Mouse (Mus musculus) liver, embryonic 15.5 days (tissue): ENCODE measurements around the gene Sptlc2. TPM values are rescaled to one million over a fixed set of nuclear protein-coding genes. Genes with fewer than 3 reads are reported as not detected.

Experiments
- ATAC-seq: fragments of 200-750 bp; cut with Nextera tagmentation; 2 replicates; pipeline ENCODE4 v1.8.0; 2017; ENCODE audit warnings: moderate number of reproducible peaks, mild to moderate bottlenecking, moderate library complexity; ENCODE audit not compliant: insufficient read depth
- H3K27ac ChIP-seq: fragments of 300-500 bp; sonication (generic); replicated peaks from 2 replicates; pipeline ENCODE4 v1.5.1; 2015; ENCODE audit warnings: mild to moderate bottlenecking, inconsistent platforms
- H3K27me3 ChIP-seq: fragments of 300-500 bp; sonication (generic); 2 replicates; pipeline ENCODE4 v1.6.1; 2015; ENCODE audit warnings: mild to moderate bottlenecking, inconsistent platforms
- H3K36me3 ChIP-seq: fragments of 300-500 bp; sonication (generic); replicated peaks from 2 replicates; pipeline ENCODE4 v1.6.1; 2015; ENCODE audit warnings: moderate library complexity, mild to moderate bottlenecking, inconsistent platforms
- H3K4me1 ChIP-seq: fragments of 300-500 bp; sonication (generic); replicated peaks from 2 replicates; pipeline ENCODE4 v1.6.1; 2015; ENCODE audit warnings: inconsistent platforms
- H3K4me2 ChIP-seq: fragments of 300-500 bp; sonication (generic); 2 replicates; pipeline ENCODE4 v1.6.1; 2015; ENCODE audit warnings: moderate library complexity, mild to moderate bottlenecking, inconsistent platforms
- H3K4me3 ChIP-seq: fragments of 300-500 bp; sonication (generic); replicated peaks from 2 replicates; pipeline ENCODE4 v1.5.1; 2015; ENCODE audit warnings: mild to moderate bottlenecking, inconsistent platforms
- H3K9ac ChIP-seq: fragments of 300-500 bp; sonication (generic); 2 replicates; pipeline ENCODE4 v1.6.1; 2015; ENCODE audit warnings: moderate library complexity, mild to moderate bottlenecking, inconsistent platforms
- H3K9me3 ChIP-seq: fragments of 300-500 bp; sonication (generic); replicated peaks from 2 replicates; pipeline ENCODE4 v1.6.1; 2016; ENCODE audit warnings: inconsistent platforms
- WGBS: fragments of 180-500 bp; shearing (Covaris S2); methylation state at CpG from one replicate; pipeline ENCODE4 v1.1.7; 2015; ENCODE audit warnings: mixed read lengths; ENCODE audit not compliant: insufficient replicate concordance; 5-methylcytosine and 5-hydroxymethylcytosine counted together
- polyA plus RNA-seq: library from polyadenylated mRNA; unstranded; fragments of >200 nt; fragmentation: Nextera tagmentation; extraction: Ambion mirVana; gene quantifications from 2 replicates; pipeline ENCODE4 v1.2.1, GENCODE M21; 2015

Sptlc2 gene
- polyA plus RNA-seq: 25.9 and 28.6 TPM in 2 replicates

GRCm38 (mm10) chr12:87388122-87388774 lies at the start of gene Sptlc2:
Gene Sptlc2, minus strand, starts transcription at chr12:87388355.
- peak within 1 kb of the TSS; percentile 86 for H3K4me3 ChIP-seq
- ATAC-seq: peak; percentile 97
- no peaks in the 10 kb centered on the region for H3K36me3 ChIP-seq
- H3K27ac ChIP-seq: peak within 1 kb of the TSS; percentile 74
- H3K4me2 ChIP-seq: peak within 1 kb of the TSS; percentile 98
- H3K9ac ChIP-seq: peak within 1 kb of the TSS; percentile 89
- under 1% methylated on average over 45 of the region's 45 CpGs for WGBS
- H3K9me3 ChIP-seq: no peaks in the 10 kb centered on the region
- peaks cover 1% of the 10 kb centered on the region; the same call in 1 of the 2 replicates for H3K27me3 ChIP-seq
- peaks cover 35% of the 10 kb centered on the region for H3K4me1 ChIP-seq

DNA sequence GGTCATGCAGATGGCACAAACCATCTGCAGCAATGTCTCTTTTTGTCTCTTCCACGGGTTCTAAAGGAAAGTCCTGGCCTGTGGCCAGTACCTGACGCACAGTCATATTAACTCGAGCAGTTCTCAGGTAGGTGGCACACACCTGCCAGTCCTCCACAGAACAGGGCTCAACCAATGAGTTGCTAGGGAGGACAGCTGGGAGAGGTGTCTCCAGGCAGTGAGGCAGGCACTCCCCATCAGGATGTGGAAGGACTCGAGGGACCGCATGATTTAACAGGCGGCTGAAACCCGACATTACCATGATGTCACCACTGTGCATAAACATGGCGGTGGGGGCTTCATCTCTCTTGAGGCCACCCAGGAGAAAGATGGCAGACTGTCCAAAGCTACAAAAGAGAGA lies 40.7 kb upstream of the Sptlc2 start:
- Histone ChIP-seq H3K4me2 (no peak overlapping the region), H3K36me3 (peaks cover 87% of the 10 kb centered on the region), H3K27me3 (no peaks in the 10 kb centered on the region), H3K9ac (no peak overlapping the region), H3K9me3 (no peaks in the 10 kb centered on the region), H3K27ac (no peak overlapping the region), H3K4me1 (no peaks in the 10 kb centered on the region), H3K4me3 (no peak overlapping the region)
- 76% methylated on average over 8 of the region's 8 CpGs for whole genome bisulfite sequencing
- ATAC-seq: no peak

- no peaks in the 10 kb centered on the region for H3K9me3 ChIP-seq
- no peak overlapping the region for H3K4me2 ChIP-seq
- no peak overlapping the region for H3K9ac ChIP-seq
- no peaks in the 10 kb centered on the region for H3K4me1 ChIP-seq
- no peaks in the 10 kb centered on the region for H3K27me3 ChIP-seq
- no peak overlapping the region for H3K27ac ChIP-seq
- H3K36me3 ChIP-seq: peaks cover 85% of the 10 kb centered on the region
- no peak for ATAC-seq
- H3K4me3 ChIP-seq: no peak overlapping the region
- WGBS: 96% methylated on average over 2 of the region's 2 CpGs
Measured at GRCm38 (mm10) chr12:87428295-87428694, 40.1 kb upstream of the Sptlc2 start.

DNA sequence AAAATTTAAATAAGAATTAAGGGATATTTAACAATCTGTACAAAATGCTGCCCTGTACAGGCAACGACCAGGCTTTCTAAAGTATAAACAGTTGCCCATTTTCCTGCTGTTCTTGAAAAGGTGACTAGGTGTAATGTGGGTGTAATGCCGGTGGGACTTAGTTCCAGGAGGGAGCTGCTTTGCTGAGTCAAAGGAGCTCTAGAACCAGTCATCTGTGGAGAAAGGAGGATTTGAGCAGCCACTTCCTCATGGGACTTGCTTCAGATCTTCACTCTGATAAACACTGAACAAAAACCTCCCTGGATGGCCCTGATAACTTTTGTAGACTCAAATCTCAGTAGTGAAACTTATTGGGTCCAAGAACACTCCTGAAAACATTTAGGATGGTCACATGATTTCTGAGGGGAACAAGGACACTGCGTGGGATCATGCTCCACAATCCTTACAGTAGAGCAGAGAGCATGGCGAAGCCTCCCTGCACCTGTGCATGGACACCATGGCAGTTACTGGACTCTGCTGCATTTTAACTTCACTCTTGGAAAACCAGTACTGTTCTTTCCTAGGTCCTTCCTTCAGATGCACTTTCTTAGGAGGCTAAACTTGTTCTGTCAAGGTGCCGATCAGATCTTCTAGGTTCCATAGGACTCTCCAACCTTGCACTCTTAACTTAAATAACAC lies 38.3 kb upstream of the Sptlc2 start:
- no peak for ATAC-seq
- Histone ChIP-seq H3K4me3 (no peak overlapping the region), H3K27me3 (no peaks in the 10 kb centered on the region), H3K36me3 (peaks cover 69% of the 10 kb centered on the region), H3K4me2 (no peak overlapping the region), H3K9me3 (no peaks in the 10 kb centered on the region), H3K4me1 (0 out of 2 replicates have a peak, but pooled peaks cover 5% of the 10 kb centered on the region), H3K9ac (no peak overlapping the region), H3K27ac (no peak overlapping the region)
- WGBS: 82% methylated on average over 5 of the region's 5 CpGs

GRCm38 (mm10) chr12:87424516-87424915 lies 36.4 kb upstream of the Sptlc2 start:
- H3K9ac ChIP-seq: no peak overlapping the region
- ATAC-seq: no peak

GRCm38 (mm10) chr12:87423700-87424099 lies 35.5 kb upstream of the Sptlc2 start:
- no peak for ATAC-seq
- Histone ChIP-seq H3K4me1 (peaks cover 21% of the 10 kb centered on the region), H3K4me3 (no peak overlapping the region), H3K4me2 (no peak overlapping the region), H3K36me3 (peaks cover 42% of the 10 kb centered on the region), H3K9me3 (no peaks in the 10 kb centered on the region), H3K9ac (no peak overlapping the region), H3K27me3 (no peaks in the 10 kb centered on the region), H3K27ac (no peak overlapping the region)
- 38% methylated on average over 1 of the region's 1 CpGs for WGBS

More at GRCm38 (mm10) chr12:87424516-87424915, 36.4 kb upstream of the Sptlc2 start:
- Histone ChIP-seq H3K4me3 (no peak overlapping the region), H3K4me2 (no peak overlapping the region), H3K27me3 (no peaks in the 10 kb centered on the region), H3K9me3 (no peaks in the 10 kb centered on the region), H3K36me3 (peaks cover 50% of the 10 kb centered on the region), H3K27ac (no peak overlapping the region), H3K4me1 (peaks cover 15% of the 10 kb centered on the region)
- WGBS: 29% methylated on average over 3 of the region's 3 CpGs

DNA sequence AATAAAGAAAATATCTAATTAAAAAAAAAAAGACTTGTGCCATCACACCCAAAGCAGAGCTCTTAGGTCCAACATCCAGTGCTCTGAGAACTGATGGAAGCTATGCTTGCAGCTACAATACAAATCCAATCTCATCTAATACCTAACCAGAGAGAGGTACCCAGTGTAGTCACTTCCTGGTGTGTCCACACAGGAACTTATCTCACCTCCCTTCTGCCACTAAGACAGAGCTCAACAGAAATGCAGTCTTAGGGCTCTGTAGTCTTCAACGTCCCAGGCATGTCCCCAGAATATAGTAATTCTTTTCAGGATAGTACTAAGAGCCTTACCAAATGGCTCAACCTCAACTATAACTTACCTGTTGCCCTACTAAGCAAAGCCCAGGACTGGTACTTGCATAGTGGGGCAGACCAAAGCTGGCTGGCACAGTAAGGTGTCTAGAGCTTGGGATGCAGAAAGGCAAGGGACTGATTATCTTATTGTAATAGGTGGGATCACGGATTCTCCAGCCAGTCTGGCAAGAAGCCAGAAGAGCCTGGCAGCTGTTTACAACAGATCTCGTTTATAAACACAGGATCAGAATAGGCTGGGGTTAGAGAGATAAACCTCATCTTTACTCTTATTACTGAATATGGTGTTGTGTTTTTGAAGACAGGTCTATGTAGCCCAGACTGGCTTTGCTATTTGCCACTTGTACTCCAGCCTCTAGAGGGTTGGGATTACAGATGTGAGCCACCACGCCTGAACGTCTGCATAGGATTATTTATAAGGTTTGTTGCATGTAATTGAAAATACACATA lies 33.8 kb upstream of the Sptlc2 start:
- no peak overlapping the region for H3K4me2 ChIP-seq
- no peaks in the 10 kb centered on the region for H3K27me3 ChIP-seq
- H3K36me3 ChIP-seq: peaks cover 25% of the 10 kb centered on the region
- no peak overlapping the region for H3K9ac ChIP-seq
- no peak overlapping the region for H3K27ac ChIP-seq
- peaks cover 21% of the 10 kb centered on the region for H3K4me1 ChIP-seq
- no peak overlapping the region for H3K4me3 ChIP-seq
- H3K9me3 ChIP-seq: no peaks in the 10 kb centered on the region
- WGBS: 48% methylated on average over 5 of the region's 5 CpGs
- 0 out of 2 replicates have a peak, but pooled peaks have one; percentile 33 for ATAC-seq

DNA sequence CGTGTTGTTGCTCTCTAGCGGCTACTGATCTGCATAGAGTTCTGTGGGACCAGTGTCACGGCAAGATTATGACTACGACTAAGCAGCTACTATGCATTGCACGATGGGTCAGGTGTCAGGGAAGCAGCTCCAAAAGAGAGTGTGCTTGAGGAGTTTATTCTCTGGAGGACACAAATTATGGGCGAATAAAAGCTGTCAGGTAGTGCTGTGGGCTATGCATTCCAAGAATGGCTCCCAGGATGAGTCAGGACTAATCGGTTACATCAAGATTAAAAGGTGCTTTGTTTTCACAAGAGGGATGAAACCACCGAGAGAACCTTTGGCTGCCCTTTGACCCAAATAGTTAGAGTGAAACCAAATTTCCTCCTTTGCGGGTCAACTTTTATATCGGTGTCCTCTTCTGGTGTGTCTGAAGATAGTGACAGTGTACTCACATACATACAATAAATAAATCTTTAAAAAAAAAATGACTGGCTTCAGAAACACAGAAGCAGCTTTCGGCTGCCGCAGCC lies 31.9 kb upstream of the Sptlc2 start:
- Histone ChIP-seq H3K9me3 (no peaks in the 10 kb centered on the region), H3K4me3 (no peak overlapping the region), H3K36me3 (peaks cover 13% of the 10 kb centered on the region), H3K27ac (no peak overlapping the region), H3K9ac (no peak overlapping the region), H3K4me1 (peaks cover 21% of the 10 kb centered on the region), H3K27me3 (no peaks in the 10 kb centered on the region), H3K4me2 (no peak overlapping the region)
- WGBS: 43% methylated on average over 12 of the region's 12 CpGs
- no peak for ATAC-seq

DNA sequence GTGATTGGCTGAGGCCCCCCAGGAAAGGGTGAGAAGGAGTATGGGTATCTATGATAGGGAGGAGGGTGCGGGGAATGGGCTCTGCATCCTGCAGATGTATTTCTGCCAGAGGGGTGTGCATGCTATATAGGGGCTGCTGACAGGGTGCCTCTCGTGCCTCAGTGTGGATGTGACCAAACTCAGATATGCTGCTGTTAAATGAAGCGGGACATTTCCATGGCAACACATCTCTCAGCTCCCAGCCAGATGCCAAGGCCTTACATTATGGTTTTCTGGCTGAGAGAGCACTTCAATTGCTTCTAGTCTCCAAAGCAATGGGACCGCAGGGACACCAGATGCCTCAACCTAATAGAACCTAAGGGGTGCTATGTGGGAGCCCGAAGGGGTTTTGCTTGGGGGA lies 30.8 kb upstream of the Sptlc2 start:
- Histone ChIP-seq H3K4me3 (no peak overlapping the region), H3K4me1 (peaks cover 21% of the 10 kb centered on the region), H3K27me3 (no peaks in the 10 kb centered on the region), H3K36me3 (peaks cover 6% of the 10 kb centered on the region; the same call in 1 of the 2 replicates), H3K9ac (no peak overlapping the region), H3K27ac (no peak overlapping the region), H3K9me3 (no peaks in the 10 kb centered on the region), H3K4me2 (no peak overlapping the region)
- no peak for ATAC-seq
- WGBS: 74% methylated on average over 5 of the region's 5 CpGs

GRCm38 (mm10) chr12:87416690-87417089 lies 28.5 kb upstream of the Sptlc2 start:
- Histone ChIP-seq H3K27me3 (no peaks in the 10 kb centered on the region), H3K36me3 (no peaks in the 10 kb centered on the region), H3K9ac (no peak overlapping the region), H3K9me3 (no peaks in the 10 kb centered on the region), H3K27ac (no peak overlapping the region), H3K4me1 (peaks cover 15% of the 10 kb centered on the region), H3K4me3 (no peak overlapping the region), H3K4me2 (no peak overlapping the region)
- WGBS: 10% methylated on average over 7 of the region's 7 CpGs
- ATAC-seq: 0 out of 2 replicates have a peak, but pooled peaks have one; percentile 34

GRCm38 (mm10) chr12:87415358-87415757 lies 27.2 kb upstream of the Sptlc2 start:
- H3K27me3 ChIP-seq: 0 out of 2 replicates have a peak, but pooled peaks cover 4% of the 10 kb centered on the region
- no peak overlapping the region for H3K9ac ChIP-seq
- no peaks in the 10 kb centered on the region for H3K36me3 ChIP-seq
- 43% methylated on average over 4 of the region's 4 CpGs for WGBS
- no peak overlapping the region for H3K27ac ChIP-seq
- H3K4me3 ChIP-seq: no peak overlapping the region
- H3K9me3 ChIP-seq: no peaks in the 10 kb centered on the region
- peaks cover 23% of the 10 kb centered on the region for H3K4me1 ChIP-seq
- no peak overlapping the region for H3K4me2 ChIP-seq
- ATAC-seq: no peak
